Mouse (Mus musculus): ENCODE measurements around the gene Atg9b. TPM values are rescaled to one million over a fixed set of nuclear protein-coding genes. Genes with fewer than 3 reads are reported as not detected.
A peak's percentile ranks its signal among the peaks of the same experiment; 100 is the strongest.

Gene Atg9b
- polyA plus RNA-seq, 1 experiment from 2014 or later = 0.46 TPM

DNA sequence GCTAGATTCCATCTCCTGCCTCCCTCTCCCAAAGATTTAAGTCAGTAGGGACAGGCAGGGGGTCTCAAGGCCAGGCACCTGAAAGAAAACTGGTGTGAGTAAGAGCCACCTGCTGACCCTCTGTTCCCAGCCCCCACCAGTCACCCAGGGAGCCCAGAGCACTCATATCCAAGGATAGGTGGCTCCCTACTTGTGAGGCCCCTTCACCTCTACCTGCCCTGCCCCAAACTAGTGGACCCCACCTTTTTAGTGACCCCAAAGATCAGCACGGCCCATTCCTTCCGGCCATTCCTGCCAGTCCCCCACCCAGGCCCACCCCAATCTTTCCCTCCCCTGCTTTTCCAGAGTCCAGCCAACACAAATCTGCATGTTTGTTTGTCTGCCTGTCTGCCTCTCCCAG, 28.5 kb downstream of the Atg9b start:
- Histone ChIP-seq H3K36me3 (ENCODE audit: control insufficient read depth, insufficient read depth, low read length) (no peaks in the 10 kb centered on the region), H3K9me3 (ENCODE audit: control insufficient read depth, low read length) (no peaks in the 10 kb centered on the region), H3K4me2 (ENCODE audit: low read depth, low read length) (no peak overlapping the region), H3K27ac (ENCODE audit: low read length) (no peak overlapping the region), H3K4me1 (replicated peaks; ENCODE audit: control insufficient read depth, insufficient read depth, low read length) (peaks cover 2% of the 10 kb centered on the region; the same call in 1 of the 2 replicates), H3K9ac (ENCODE audit: low read length) (no peak overlapping the region), H3K27me3 (ENCODE audit: control insufficient read depth, insufficient read depth, low read depth, low read length) (no peaks in the 10 kb centered on the region), H3K4me3 (ENCODE audit: low read length) (no peak overlapping the region)
- WGBS = 63% methylated on average over 2 of the region's 2 CpGs
- no peak for ATAC-seq (ENCODE audit: low read depth)

DNA sequence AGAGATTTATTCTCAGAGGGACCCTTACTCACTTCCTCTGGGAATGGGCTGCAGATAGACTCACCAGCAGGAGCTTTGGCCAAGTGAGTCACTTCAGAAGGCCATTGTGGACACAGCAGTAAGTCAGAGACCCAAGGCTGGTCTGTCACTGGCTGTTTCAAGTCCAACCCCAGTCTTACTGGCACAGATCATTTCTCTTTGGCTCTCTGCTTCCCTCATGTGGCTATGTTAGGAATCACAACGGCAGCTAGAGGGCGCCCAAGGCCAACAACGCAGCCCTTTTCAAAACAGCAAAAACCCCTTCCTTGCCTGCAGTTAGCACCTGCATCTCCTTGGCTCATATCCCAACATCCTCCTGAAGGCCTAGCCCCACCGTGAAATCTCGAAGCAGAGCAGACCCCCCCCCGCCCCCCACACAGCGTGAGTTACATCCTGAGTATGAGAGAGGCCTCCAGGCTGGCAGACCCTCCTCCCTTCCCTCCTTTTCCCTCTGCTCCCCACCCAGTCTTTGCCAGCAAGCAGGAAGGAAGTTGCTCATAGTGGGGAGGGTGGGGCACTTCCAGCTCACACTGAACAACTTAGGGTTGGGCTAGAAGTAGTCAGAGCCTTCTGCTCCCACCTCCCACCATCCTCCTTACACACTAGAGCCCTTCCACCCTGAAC, 31.0 kb downstream of the Atg9b start:
- WGBS = 0% methylated on average over 7 of the region's 7 CpGs
- Histone ChIP-seq H3K27ac (ENCODE audit: low read length) (0 out of 2 replicates have a peak overlapping the region, but pooled peaks have one; percentile 21), H3K27me3 (ENCODE audit: control insufficient read depth, insufficient read depth, low read depth, low read length) (no peaks in the 10 kb centered on the region), H3K9me3 (ENCODE audit: control insufficient read depth, low read length) (no peaks in the 10 kb centered on the region), H3K4me3 (ENCODE audit: low read length) (no peak overlapping the region), H3K9ac (ENCODE audit: low read length) (no peak overlapping the region), H3K4me1 (replicated peaks; ENCODE audit: control insufficient read depth, insufficient read depth, low read length) (peaks cover 2% of the 10 kb centered on the region; the same call in 1 of the 2 replicates), H3K36me3 (ENCODE audit: control insufficient read depth, insufficient read depth, low read length) (no peaks in the 10 kb centered on the region), H3K4me2 (ENCODE audit: low read depth, low read length) (no peak overlapping the region)
- peak; percentile 70 for ATAC-seq (ENCODE audit: low read depth)

DNA sequence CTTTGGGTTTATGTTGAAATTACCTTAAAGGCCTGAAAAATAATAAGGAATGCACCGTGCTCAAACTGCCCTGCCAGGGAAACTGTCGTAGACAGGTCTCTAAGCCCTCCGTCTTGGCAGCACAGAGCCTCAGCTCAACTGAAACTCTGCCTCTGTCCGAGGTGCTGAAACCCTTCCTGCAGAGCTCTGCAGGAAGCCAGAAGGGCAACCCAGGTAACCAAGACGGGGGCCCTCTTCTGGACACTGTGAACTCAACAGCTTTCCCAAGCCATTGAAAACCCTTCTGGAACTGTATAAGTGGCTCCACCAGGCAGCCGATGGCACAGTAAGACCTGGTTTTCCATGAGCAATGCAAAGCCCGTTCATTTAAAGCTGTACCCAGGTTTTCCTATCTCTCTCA, 34.5 kb downstream of the Atg9b start:
- Histone ChIP-seq H3K27me3 (ENCODE audit: control insufficient read depth, insufficient read depth, low read depth, low read length) (peaks cover 13% of the 10 kb centered on the region), H3K4me1 (replicated peaks; ENCODE audit: control insufficient read depth, insufficient read depth, low read length) (peaks cover 9% of the 10 kb centered on the region), H3K4me2 (ENCODE audit: low read depth, low read length) (no peak overlapping the region), H3K9ac (ENCODE audit: low read length) (no peak overlapping the region), H3K4me3 (ENCODE audit: low read length) (no peak overlapping the region), H3K9me3 (ENCODE audit: control insufficient read depth, low read length) (no peaks in the 10 kb centered on the region), H3K27ac (ENCODE audit: low read length) (no peak overlapping the region), H3K36me3 (ENCODE audit: control insufficient read depth, insufficient read depth, low read length) (no peaks in the 10 kb centered on the region)
- 5% methylated on average over 7 of the region's 7 CpGs for WGBS
- peak; percentile 38 for ATAC-seq (ENCODE audit: low read depth)

DNA sequence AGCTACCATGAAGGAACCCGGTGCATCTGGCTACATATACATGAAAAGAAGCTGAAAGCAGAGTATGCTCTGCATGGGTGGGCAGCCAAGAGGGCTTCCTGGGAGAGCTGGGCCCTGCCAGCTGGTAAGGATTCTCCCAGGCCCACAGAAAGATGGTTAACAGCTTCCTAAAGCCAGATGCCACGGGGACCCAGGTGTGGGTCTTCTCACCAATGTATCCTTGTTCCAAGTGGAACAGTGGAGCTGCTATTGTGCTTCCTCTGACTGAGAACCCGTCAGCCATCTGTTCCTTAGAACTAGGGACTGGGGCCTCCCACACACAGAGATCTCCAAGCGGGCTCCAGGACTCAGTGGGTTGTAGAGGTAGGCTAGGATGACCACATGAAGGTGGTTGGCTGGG, 35.2 kb downstream of the Atg9b start:
- no peaks in the 10 kb centered on the region for H3K9me3 ChIP-seq (ENCODE audit: control insufficient read depth, low read length)
- WGBS = 47% methylated on average over 4 of the region's 4 CpGs
- ATAC-seq (ENCODE audit: low read depth) = no peak

DNA sequence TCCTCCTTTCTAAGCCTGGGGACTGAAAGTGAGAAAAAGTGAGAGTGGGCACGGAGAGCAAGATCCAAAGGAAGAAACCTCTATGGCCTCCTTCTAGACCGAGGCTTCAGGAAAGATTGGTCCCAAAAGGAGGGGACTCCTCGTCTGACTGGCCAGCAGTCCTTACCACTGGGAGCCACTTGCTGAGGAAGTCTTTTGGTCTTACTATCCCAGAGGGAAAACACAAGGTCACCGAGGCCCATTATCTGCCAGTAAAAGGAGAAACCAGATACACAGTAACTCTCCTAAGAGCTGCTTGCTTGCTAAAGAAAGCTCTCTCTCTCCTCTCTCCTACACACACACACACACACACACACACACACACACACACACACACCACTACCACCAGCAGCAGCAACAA, 38.6 kb downstream of the Atg9b start:
- Histone ChIP-seq H3K27ac (ENCODE audit: low read length) (peak overlapping the region; percentile 76), H3K36me3 (ENCODE audit: control insufficient read depth, insufficient read depth, low read length) (no peaks in the 10 kb centered on the region), H3K4me1 (replicated peaks; ENCODE audit: control insufficient read depth, insufficient read depth, low read length) (peaks cover 28% of the 10 kb centered on the region), H3K27me3 (ENCODE audit: control insufficient read depth, insufficient read depth, low read depth, low read length) (peaks cover 26% of the 10 kb centered on the region), H3K4me2 (ENCODE audit: low read depth, low read length) (no peak overlapping the region), H3K4me3 (ENCODE audit: low read length) (no peak overlapping the region), H3K9me3 (ENCODE audit: control insufficient read depth, low read length) (no peaks in the 10 kb centered on the region), H3K9ac (ENCODE audit: low read length) (no peak overlapping the region)
- no peak for ATAC-seq (ENCODE audit: low read depth)
- 23% methylated on average over 4 of the region's 4 CpGs for WGBS

More for the DNA sequence above, 35.2 kb downstream of the Atg9b start:
- Histone ChIP-seq H3K4me1 (replicated peaks; ENCODE audit: control insufficient read depth, insufficient read depth, low read length) (peaks cover 11% of the 10 kb centered on the region), H3K27me3 (ENCODE audit: control insufficient read depth, insufficient read depth, low read depth, low read length) (peaks cover 15% of the 10 kb centered on the region), H3K4me2 (ENCODE audit: low read depth, low read length) (no peak overlapping the region), H3K4me3 (ENCODE audit: low read length) (no peak overlapping the region), H3K27ac (ENCODE audit: low read length) (no peak overlapping the region), H3K36me3 (ENCODE audit: control insufficient read depth, insufficient read depth, low read length) (no peaks in the 10 kb centered on the region), H3K9ac (ENCODE audit: low read length) (no peak overlapping the region)

DNA sequence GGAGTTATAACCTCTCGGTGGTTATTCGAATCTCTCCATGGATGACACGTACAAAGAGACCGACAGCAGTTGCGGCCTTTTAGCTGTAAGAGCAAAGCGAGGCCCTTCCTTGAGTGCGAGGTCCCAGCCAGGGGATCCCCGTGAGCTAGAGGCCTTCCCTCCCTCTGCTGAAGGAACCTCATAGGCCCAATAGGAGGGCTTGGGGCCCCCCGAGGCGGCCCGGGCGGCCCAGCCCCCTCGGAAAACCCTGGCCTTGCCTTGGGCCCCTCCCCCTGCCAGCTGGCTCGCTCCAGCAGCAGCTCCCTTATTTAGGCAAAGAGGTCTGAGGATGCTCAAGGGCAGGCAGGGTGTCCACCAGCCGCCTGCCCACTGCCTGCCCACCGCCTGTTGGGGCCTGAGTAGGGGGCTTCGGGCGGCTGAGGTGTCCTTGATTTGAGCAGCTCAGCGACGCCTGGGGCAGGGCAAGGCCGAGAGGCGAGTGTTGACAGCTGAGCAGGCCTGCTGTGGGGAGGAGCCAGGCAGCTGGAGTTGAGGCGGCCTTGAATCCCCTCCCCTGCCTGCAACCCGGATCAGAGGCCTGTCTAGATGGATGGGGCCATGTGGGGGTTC, 39.6 kb downstream of the Atg9b start:
- WGBS = 1% methylated on average over 24 of the region's 24 CpGs
- ATAC-seq (ENCODE audit: low read depth) = peak; percentile 77
- Histone ChIP-seq H3K4me2 (ENCODE audit: low read depth, low read length) (peak overlapping the region; percentile 95), H3K9me3 (ENCODE audit: control insufficient read depth, low read length) (no peaks in the 10 kb centered on the region), H3K27me3 (ENCODE audit: control insufficient read depth, insufficient read depth, low read depth, low read length) (peaks cover 26% of the 10 kb centered on the region), H3K27ac (ENCODE audit: low read length) (peak overlapping the region; percentile 76), H3K4me3 (ENCODE audit: low read length) (peak overlapping the region; percentile 65), H3K36me3 (ENCODE audit: control insufficient read depth, insufficient read depth, low read length) (no peaks in the 10 kb centered on the region), H3K4me1 (replicated peaks; ENCODE audit: control insufficient read depth, insufficient read depth, low read length) (peaks cover 37% of the 10 kb centered on the region), H3K9ac (ENCODE audit: low read length) (peak overlapping the region; percentile 35)

DNA sequence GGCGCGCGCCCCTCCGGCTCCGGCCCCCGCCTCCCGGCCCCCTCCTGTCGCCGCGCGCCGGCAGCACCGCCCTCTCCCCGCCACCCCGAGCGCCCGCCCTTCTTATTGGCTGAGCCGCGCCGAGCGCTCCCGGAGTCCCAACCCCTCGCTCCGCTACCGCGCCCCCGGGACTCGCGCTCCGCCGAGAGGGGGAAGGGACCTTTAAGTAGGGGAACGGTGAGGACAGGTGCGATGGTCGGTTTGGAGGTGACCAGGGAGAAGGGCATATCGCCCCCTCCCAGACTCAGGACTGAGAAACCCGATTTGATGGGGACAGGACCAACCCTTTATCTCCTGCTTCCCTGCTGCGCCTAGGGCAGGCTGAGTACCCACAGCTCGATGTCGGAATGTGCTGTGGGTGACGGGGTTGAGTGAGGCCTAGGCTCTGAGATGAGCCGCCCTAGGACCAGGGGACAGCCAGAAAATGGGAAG, 40.2 kb downstream of the Atg9b start:
- Histone ChIP-seq H3K4me1 (replicated peaks; ENCODE audit: control insufficient read depth, insufficient read depth, low read length) (peaks cover 37% of the 10 kb centered on the region), H3K27me3 (ENCODE audit: control insufficient read depth, insufficient read depth, low read depth, low read length) (peaks cover 26% of the 10 kb centered on the region)
- under 1% methylated on average over 17 of the region's 41 CpGs for WGBS

DNA sequence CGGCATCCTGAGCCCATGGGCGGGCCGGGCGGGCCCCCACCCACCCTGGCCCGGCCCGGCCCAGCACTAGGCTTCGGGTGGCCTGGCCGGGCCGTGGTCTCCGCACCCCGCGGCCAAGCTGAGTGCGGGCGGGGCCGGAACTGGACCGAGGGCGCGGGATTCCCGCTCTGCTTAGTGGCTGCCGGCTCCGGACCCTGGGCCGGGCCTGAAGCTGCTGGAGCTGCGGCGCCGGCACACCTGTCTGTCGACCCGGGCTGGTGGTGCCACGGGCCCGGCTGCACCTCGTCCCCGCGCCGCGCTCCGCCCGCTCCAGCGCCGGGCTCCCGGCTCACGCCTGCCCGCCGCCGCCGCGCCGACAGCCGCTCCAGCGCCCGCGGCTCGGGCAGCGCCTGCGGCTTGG, 40.7 kb downstream of the Atg9b start, which contains the start of gene Kcnh2:
Gene Kcnh2, minus strand, starts transcription at position 327 of the 400 bp plus-strand sequence.
- Histone ChIP-seq H3K4me2 (ENCODE audit: low read depth, low read length) (peak within 1 kb of the TSS; percentile 95), H3K36me3 (ENCODE audit: control insufficient read depth, insufficient read depth, low read length) (no peaks in the 10 kb centered on the region), H3K9ac (ENCODE audit: low read length) (peak within 1 kb of the TSS; percentile 69), H3K27me3 (ENCODE audit: control insufficient read depth, insufficient read depth, low read depth, low read length) (peaks cover 26% of the 10 kb centered on the region), H3K9me3 (ENCODE audit: control insufficient read depth, low read length) (no peaks in the 10 kb centered on the region), H3K4me1 (replicated peaks; ENCODE audit: control insufficient read depth, insufficient read depth, low read length) (peaks cover 37% of the 10 kb centered on the region), H3K27ac (ENCODE audit: low read length) (peak within 1 kb of the TSS; percentile 76), H3K4me3 (ENCODE audit: low read length) (peak within 1 kb of the TSS; percentile 65)
- 0% methylated on average over 49 of the region's 53 CpGs for WGBS
- peak; percentile 15 for ATAC-seq (ENCODE audit: low read depth)

More for the DNA sequence above, 40.2 kb downstream of the Atg9b start:
- H3K4me2 ChIP-seq (ENCODE audit: low read depth, low read length) = peak overlapping the region; percentile 95
- peak overlapping the region; percentile 65 for H3K4me3 ChIP-seq (ENCODE audit: low read length)
- H3K9ac ChIP-seq (ENCODE audit: low read length) = peak overlapping the region; percentile 69
- H3K9me3 ChIP-seq (ENCODE audit: control insufficient read depth, low read length) = no peaks in the 10 kb centered on the region
- H3K27ac ChIP-seq (ENCODE audit: low read length) = peak overlapping the region; percentile 76
- H3K36me3 ChIP-seq (ENCODE audit: control insufficient read depth, insufficient read depth, low read length) = no peaks in the 10 kb centered on the region
- peak; percentile 84 for ATAC-seq (ENCODE audit: low read depth)

DNA sequence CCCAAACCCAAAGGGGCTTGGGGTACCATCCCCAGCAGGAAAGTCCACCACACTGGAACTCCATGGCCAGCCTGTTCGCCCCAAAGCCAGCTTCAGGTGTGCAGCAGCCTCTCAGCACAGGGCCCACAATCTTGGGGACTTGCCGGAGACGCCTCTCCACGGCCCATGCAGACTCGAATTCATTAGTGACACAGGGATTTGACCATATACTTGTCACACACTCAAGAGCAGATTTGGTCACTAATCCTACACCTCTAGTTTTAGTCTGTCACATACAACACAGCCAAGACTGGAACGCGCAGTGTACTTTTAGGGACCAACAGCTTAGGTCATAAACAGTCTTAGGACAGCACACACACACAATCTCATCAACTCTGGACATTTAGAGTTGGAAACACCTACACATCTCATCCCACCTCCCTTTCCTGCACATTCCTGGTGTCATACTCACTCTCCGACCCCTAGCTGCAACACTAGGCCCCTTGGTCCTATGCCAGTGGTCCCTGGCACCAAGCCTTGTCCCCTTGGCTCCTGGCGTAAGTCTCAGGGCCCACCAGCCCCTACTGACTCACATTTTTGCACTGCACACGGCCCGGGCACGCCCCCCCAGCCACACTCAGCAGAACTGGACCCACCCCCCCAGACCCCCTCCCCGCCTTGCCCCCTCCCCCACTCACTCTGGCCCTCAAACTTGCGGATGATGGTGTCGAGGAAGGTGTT, 41.3 kb downstream of the Atg9b start:
- peaks cover 37% of the 10 kb centered on the region for H3K4me1 ChIP-seq (replicated peaks; ENCODE audit: control insufficient read depth, insufficient read depth, low read length)
- peak overlapping the region; percentile 69 for H3K9ac ChIP-seq (ENCODE audit: low read length)
- H3K36me3 ChIP-seq (ENCODE audit: control insufficient read depth, insufficient read depth, low read length) = no peaks in the 10 kb centered on the region
- no peak for ATAC-seq (ENCODE audit: low read depth)
- no peaks in the 10 kb centered on the region for H3K9me3 ChIP-seq (ENCODE audit: control insufficient read depth, low read length)
- peak overlapping the region; percentile 95 for H3K4me2 ChIP-seq (ENCODE audit: low read depth, low read length)
- H3K27me3 ChIP-seq (ENCODE audit: control insufficient read depth, insufficient read depth, low read depth, low read length) = peaks cover 26% of the 10 kb centered on the region
- WGBS = 33% methylated on average over 15 of the region's 15 CpGs
- H3K4me3 ChIP-seq (ENCODE audit: low read length) = peak overlapping the region; percentile 65
- no peak overlapping the region for H3K27ac ChIP-seq (ENCODE audit: low read length)

Data from lung, embryonic 16.5 days (tissue).